Mouse (Mus musculus): ENCODE results near the gene Msln. TPM values are rescaled to one million over a fixed set of nuclear protein-coding genes. Genes with fewer than 3 reads are reported as not detected.

Gene Msln
- total and polyA plus RNA-seq, 3 experiments = not detected

- H3K4me2 ChIP-seq (ENCODE audit: insufficient read depth, low read depth, poor library complexity, severe bottlenecking) = peak within 1 kb of the TSS; percentile 52; the same call in 1 of the 2 replicates
- H3K9me3 ChIP-seq (replicated peaks; ENCODE audit: low read length) = peaks cover 4% of the 10 kb centered on the region
- H3K27me3 ChIP-seq (replicated peaks) = peaks cover 24% of the 10 kb centered on the region
- dilution Hi-C loops (cut with MboI; ENCODE audit: extremely low pct_ligation_motif_present, extremely low pct_unique_long_range_greater_than_20kb, low sequenced_read_pairs) (no loop called here), in situ Hi-C loops (cut with MboI; ENCODE audit: low pct_ligation_motif_present, low pct_unique_long_range_greater_than_20kb, low sequenced_read_pairs) (no loop called here)
- TF ChIP-seq ZMIZ1 (IDR thresholded peaks at IDR 0.05; ENCODE audit: low read depth, low read length) = no peak
- no peak for TF ChIP-seq USF1 (IDR thresholded peaks at IDR 0.05; ENCODE audit: low read depth, low read length)
- TF ChIP-seq ETS1 (conservative IDR thresholded peaks at IDR 0.05; ENCODE audit: low read depth, low read length) = no peak
- no peak for TF ChIP-seq SMC3 (IDR thresholded peaks at IDR 0.05; ENCODE audit: low read depth, low read length)
- no peak for TF ChIP-seq JUND (conservative IDR thresholded peaks at IDR 0.05; ENCODE audit: low read depth, low read length)
- no peak for TF ChIP-seq CTCF (conservative IDR thresholded peaks at IDR 0.05 in 1 of 2, IDR thresholded peaks at IDR 0.05 in 1 of 2; ENCODE audit: low read depth in 2 of 2, low read length in 2 of 2)
- no peak for TF ChIP-seq MAFK (IDR thresholded peaks at IDR 0.05; ENCODE audit: insufficient replicate concordance, low read length)
- no peak for TF ChIP-seq ELF1 (IDR thresholded peaks at IDR 0.05; ENCODE audit: low read depth, low read length)
- no peak for TF ChIP-seq ZC3H11A (IDR thresholded peaks at IDR 0.05; ENCODE audit: low read depth, low read length)
- TF ChIP-seq TCF12 (IDR thresholded peaks at IDR 0.05; ENCODE audit: low read depth, low read length) = no peak
- TF ChIP-seq MEF2A (IDR thresholded peaks at IDR 0.05; ENCODE audit: borderline replicate concordance, low read depth, low read length) = no peak
- no peak for TF ChIP-seq ZNF384 (IDR thresholded peaks at IDR 0.05; ENCODE audit: low read depth, low read length)
- H3K36me3 ChIP-seq (replicated peaks in 1 of 2; ENCODE audit: control insufficient read depth in 1 of 2, insufficient read depth in 1 of 2, low read length in 1 of 2) = peaks cover 29 to 45% of the 10 kb centered on the region in 2 experiments
- H3K27ac ChIP-seq (ENCODE audit: insufficient read depth, low read depth) = no peak within 1 kb of the TSS
- H3K4me3 ChIP-seq (replicated peaks in 1 of 3; ENCODE audit: low read depth in 2 of 3, low read length in 2 of 3, poor library complexity in 1 of 3) = peak within 1 kb of the TSS in 1 of 3 experiments; percentile 33
- DNase-seq (ENCODE audit: extremely low read depth) = no peak
- no peaks in the 10 kb centered on the region for H3K79me2 ChIP-seq (replicated peaks; ENCODE audit: control insufficient read depth, extremely low read depth, insufficient read depth, poor library complexity, severe bottlenecking)
- peaks cover 23 to 34% of the 10 kb centered on the region in 2 experiments for H3K4me1 ChIP-seq (ENCODE audit: control insufficient read depth in 1 of 2, insufficient read depth in 2 of 2)
- no peak within 1 kb of the TSS; the same call in 1 of the 2 replicates for H3K9ac ChIP-seq (ENCODE audit: insufficient read depth, low read depth)
Observed at GRCm38 (mm10) chr17:25716711-25717637, 37.2 kb downstream of the Msln start, which contains the start of gene Gng13. Gng13 (plus strand) TSS chr17:25717171.

- no peak overlapping the region for H3K4me2 ChIP-seq (ENCODE audit: insufficient read depth, low read depth, poor library complexity, severe bottlenecking)
- dilution Hi-C loops (cut with MboI; ENCODE audit: extremely low pct_ligation_motif_present, extremely low pct_unique_long_range_greater_than_20kb, low sequenced_read_pairs) = no loop called here
- DNase-seq (ENCODE audit: extremely low read depth) = peak; percentile 18
- H3K36me3 ChIP-seq (replicated peaks in 1 of 2; ENCODE audit: control insufficient read depth in 1 of 2, insufficient read depth in 1 of 2, low read length in 1 of 2) = peaks cover 21 to 36% of the 10 kb centered on the region in 2 experiments
- no peaks in the 10 kb centered on the region for H3K79me2 ChIP-seq (replicated peaks; ENCODE audit: control insufficient read depth, extremely low read depth, insufficient read depth, poor library complexity, severe bottlenecking)
- H3K4me1 ChIP-seq (ENCODE audit: control insufficient read depth in 1 of 2, insufficient read depth in 2 of 2) = peaks cover 23 to 34% of the 10 kb centered on the region in 2 experiments
- H3K27me3 ChIP-seq (replicated peaks) = peaks cover 31% of the 10 kb centered on the region
- H3K9ac ChIP-seq (ENCODE audit: insufficient read depth, low read depth) = no peak overlapping the region
- H3K9me3 ChIP-seq (replicated peaks; ENCODE audit: low read length) = peaks cover 4% of the 10 kb centered on the region
- in situ Hi-C loops (cut with MboI; ENCODE audit: low pct_ligation_motif_present, low pct_unique_long_range_greater_than_20kb, low sequenced_read_pairs) = no loop called here
- H3K27ac ChIP-seq (ENCODE audit: insufficient read depth, low read depth) = no peak overlapping the region
- no peak for TF ChIP-seq JUND (conservative IDR thresholded peaks at IDR 0.05; ENCODE audit: low read depth, low read length)
- 0 out of 2 replicates have a peak, but pooled peaks have one; percentile 42 for TF ChIP-seq POLR2AphosphoS2 (IDR thresholded peaks at IDR 0.05; ENCODE audit: low read depth, low read length)
- no peak for TF ChIP-seq USF2 (conservative IDR thresholded peaks at IDR 0.05; ENCODE audit: low read depth, low read length)
- no peak overlapping the region for H3K4me3 ChIP-seq (replicated peaks in 1 of 3; ENCODE audit: low read depth in 2 of 3, low read length in 2 of 3, poor library complexity in 1 of 3)
Observed at GRCm38 (mm10) chr17:25716130-25716529, 38.0 kb downstream of the Msln start.

Data from CH12.LX (cell line).